Mouse (Mus musculus) CH12.LX (cell line): ENCODE results near the gene Lpar5. TPM values are rescaled to one million over a fixed set of nuclear protein-coding genes. Genes with fewer than 3 reads are reported as not detected.

Source experiments
- DNase-seq: peaks from one replicate; pipeline ENCODE4 v3.0.0-alpha.2; 2013; ENCODE audit errors: extremely low read depth
- H3K27ac ChIP-seq: 2 replicates; pipeline ENCODE4 v1.5.1; 2012; ENCODE audit warnings: low read depth, mild to moderate bottlenecking, control low read depth, moderate library complexity; ENCODE audit not compliant: insufficient read depth
- H3K27me3 ChIP-seq: replicated peaks from 2 replicates; pipeline ENCODE3; 2012; ENCODE audit warnings: inconsistent platforms
- H3K36me3 ChIP-seq, 2 experiments: replicated peaks in 1 of 2; 2 replicates each; pipeline versions ENCODE3 to v1.6.1; 2012; ENCODE audit warnings: inconsistent platforms in 1 of 2, low read length in 1 of 2, mild to moderate bottlenecking in 1 of 2, mixed read lengths in 1 of 2, moderate library complexity in 1 of 2; ENCODE audit not compliant: control insufficient read depth in 1 of 2, insufficient read depth in 1 of 2
- H3K4me1 ChIP-seq, 2 experiments: 2 replicates each; pipeline ENCODE4 v1.6.1; 2012; ENCODE audit warnings: inconsistent platforms in 1 of 2, moderate library complexity in 1 of 2; ENCODE audit not compliant: insufficient read depth in 2 of 2, control insufficient read depth in 1 of 2
- H3K4me2 ChIP-seq: 2 replicates; pipeline ENCODE4 v1.6.1; 2012; ENCODE audit warnings: low read depth, mild to moderate bottlenecking, control low read depth; ENCODE audit not compliant: poor library complexity, insufficient read depth, severe bottlenecking
- H3K4me3 ChIP-seq, 3 experiments: fragments of 150-350 bp in 1 of 3; sonication (generic) in 1 of 3; replicated peaks in 1 of 3; 2 replicates each; pipeline versions ENCODE3 to v1.5.1; 2011 to 2012; ENCODE audit warnings: low read depth in 2 of 3, low read length in 2 of 3, mild to moderate bottlenecking in 2 of 3, moderate library complexity in 2 of 3, control low read depth in 1 of 3, improper control_type of control experiment in 1 of 3, inconsistent platforms in 1 of 3, mixed read lengths in 1 of 3; ENCODE audit not compliant: poor library complexity in 1 of 3
- H3K79me2 ChIP-seq: replicated peaks from 2 replicates; pipeline ENCODE4 v1.6.1; 2012; ENCODE audit warnings: mild to moderate bottlenecking, moderate library complexity; ENCODE audit not compliant: control insufficient read depth, poor library complexity, insufficient read depth, severe bottlenecking; ENCODE audit errors: extremely low read depth
- H3K9ac ChIP-seq: 2 replicates; pipeline ENCODE4 v1.6.1; 2012; ENCODE audit warnings: low read depth, mild to moderate bottlenecking, control low read depth, moderate library complexity; ENCODE audit not compliant: insufficient read depth
- H3K9me3 ChIP-seq: replicated peaks from 2 replicates; pipeline ENCODE3; 2012; ENCODE audit warnings: low read length, inconsistent platforms, mixed read lengths
- BHLHE40 ChIP-seq: IDR thresholded peaks from 2 replicates; pipeline ENCODE4 v1.6.1; 2011; ENCODE audit warnings: mild to moderate bottlenecking, low read depth, low read length, improper control_type of control experiment
- CHD1 ChIP-seq: IDR thresholded peaks from 2 replicates; pipeline ENCODE4 v1.6.1; 2012; ENCODE audit warnings: low read depth, low read length, improper control_type of control experiment, inconsistent platforms
- CHD2 ChIP-seq: IDR thresholded peaks from 2 replicates; pipeline ENCODE4 v1.6.1; 2011; ENCODE audit warnings: low read length, improper control_type of control experiment
- CTCF ChIP-seq, 2 experiments: IDR thresholded peaks in 1 of 2; conservative IDR thresholded peaks in 1 of 2; 2 replicates each; pipeline ENCODE4 v1.5.1; 2011 to 2012; ENCODE audit warnings: low read depth in 2 of 2, low read length in 2 of 2, improper control_type of control experiment in 1 of 2, inconsistent platforms in 1 of 2, mild to moderate bottlenecking in 1 of 2, moderate library complexity in 1 of 2
- E2F4 ChIP-seq: IDR thresholded peaks from 2 replicates; pipeline ENCODE4 v1.6.1; 2011; ENCODE audit warnings: low read depth, low read length, improper control_type of control experiment; ENCODE audit not compliant: insufficient replicate concordance
- EP300 ChIP-seq: IDR thresholded peaks from 2 replicates; pipeline ENCODE4 v1.6.1; 2011; ENCODE audit warnings: low read length, improper control_type of control experiment
- GABPA ChIP-seq: IDR thresholded peaks from 2 replicates; pipeline ENCODE4 v1.6.1; 2012; ENCODE audit warnings: low read depth, low read length, improper control_type of control experiment, inconsistent platforms; ENCODE audit not compliant: insufficient replicate concordance
- KAT2A ChIP-seq: IDR thresholded peaks from 2 replicates; pipeline ENCODE4 v1.6.1; 2012; ENCODE audit warnings: low read length, improper control_type of control experiment, inconsistent platforms; ENCODE audit not compliant: insufficient replicate concordance
- MAX ChIP-seq: IDR thresholded peaks from 2 replicates; pipeline ENCODE4 v1.6.1; 2011; ENCODE audit warnings: low read length, improper control_type of control experiment
- MAZ ChIP-seq: IDR thresholded peaks from 2 replicates; pipeline ENCODE4 v1.6.1; 2012; ENCODE audit warnings: low read depth, mild to moderate bottlenecking, inconsistent platforms, low read length, improper control_type of control experiment, moderate library complexity
- MXI1 ChIP-seq: IDR thresholded peaks from 2 replicates; pipeline ENCODE4 v1.6.1; 2011; ENCODE audit warnings: mild to moderate bottlenecking, low read depth, low read length, improper control_type of control experiment
- POLR2AphosphoS2 ChIP-seq: IDR thresholded peaks from 2 replicates; pipeline ENCODE4 v1.6.1; 2011; ENCODE audit warnings: low read depth, low read length, improper control_type of control experiment
- RAD21 ChIP-seq: IDR thresholded peaks from 2 replicates; pipeline ENCODE4 v1.6.1; 2011; ENCODE audit warnings: low read depth, mild to moderate bottlenecking, low read length, improper control_type of control experiment, moderate library complexity
- RCOR1 ChIP-seq: conservative IDR thresholded peaks from 2 replicates; pipeline ENCODE4 v1.6.1; 2012; ENCODE audit warnings: low read depth, mild to moderate bottlenecking, inconsistent platforms, low read length, improper control_type of control experiment
- SMC3 ChIP-seq: IDR thresholded peaks from 2 replicates; pipeline ENCODE4 v1.6.1; 2011; ENCODE audit warnings: low read depth, low read length, improper control_type of control experiment
- TBP ChIP-seq: conservative IDR thresholded peaks from 2 replicates; pipeline ENCODE4 v1.6.1; 2011; ENCODE audit warnings: low read depth, low read length, improper control_type of control experiment
- USF1 ChIP-seq: IDR thresholded peaks from 2 replicates; pipeline ENCODE4 v1.6.1; 2014; ENCODE audit warnings: low read depth, mild to moderate bottlenecking, inconsistent platforms, low read length, improper control_type of control experiment
- USF2 ChIP-seq: conservative IDR thresholded peaks from 2 replicates; pipeline ENCODE4 v1.6.1; 2011; ENCODE audit warnings: low read depth, low read length, improper control_type of control experiment
- ZC3H11A ChIP-seq: IDR thresholded peaks from 2 replicates; pipeline ENCODE4 v1.6.1; 2012; ENCODE audit warnings: low read depth, mild to moderate bottlenecking, inconsistent platforms, low read length, improper control_type of control experiment
- ZKSCAN1 ChIP-seq: IDR thresholded peaks from 2 replicates; pipeline ENCODE4 v1.6.1; 2012; ENCODE audit warnings: low read depth, inconsistent platforms, low read length, improper control_type of control experiment, borderline replicate concordance
- ZMIZ1 ChIP-seq: IDR thresholded peaks from 2 replicates; pipeline ENCODE4 v1.6.1; 2012; ENCODE audit warnings: low read depth, mild to moderate bottlenecking, inconsistent platforms, low read length, improper control_type of control experiment
- dilution Hi-C: fragments of 300-500 bp; cut with MboI; formaldehyde crosslinking; loops from 2 replicates; pipeline ENCODE4 v1.14.3; 2020; ENCODE audit warnings: low sequenced_read_pairs; ENCODE audit not compliant: extremely low pct_unique_long_range_greater_than_20kb, extremely low pct_ligation_motif_present
- in situ Hi-C: fragments of 300-500 bp; cut with MboI; formaldehyde crosslinking; loops from 3 replicates; pipeline ENCODE4 v1.14.3; 2019; ENCODE audit warnings: low sequenced_read_pairs, low pct_ligation_motif_present, low pct_unique_long_range_greater_than_20kb, mixed read lengths
- polyA plus RNA-seq: library from polyadenylated mRNA; unstranded; fragments of >175 nt; gene quantifications from 2 replicates; pipeline ENCODE4 v1.2.1, GENCODE M21; 2012; ENCODE audit warnings: low read depth; ENCODE audit not compliant: insufficient read length
- total RNA-seq, 2 experiments: library from RNA; depleted of rRNA; stranded (reverse); fragments of 300-350 nt in 1 of 2; fragments of >200 nt in 1 of 2; gene quantifications; 2 replicates each; pipeline ENCODE4 v1.2.3; 2012 to 2014

Lpar5 gene
- total and polyA plus RNA-seq, 3 experiments = 4.5 to 25.9 (median 4.8) TPM

GRCm38 (mm10) chr6:125107705-125108104 lies 40.0 kb downstream of the Lpar5 start:
- no peak for DNase-seq
- no peak overlapping the region for H3K4me3 ChIP-seq
- dilution Hi-C loops = no loop called here

GRCm38 (mm10) chr6:125109371-125109770 lies 41.7 kb downstream of the Lpar5 start:
- H3K4me2 ChIP-seq = no peak overlapping the region
- H3K27me3 ChIP-seq = no peaks in the 10 kb centered on the region
- peaks cover 10% of the 10 kb centered on the region for H3K9me3 ChIP-seq
- H3K36me3 ChIP-seq = peaks cover 95 to 98% of the 10 kb centered on the region in 2 experiments
- no peak overlapping the region for H3K9ac ChIP-seq
- TF ChIP-seq BHLHE40 (no peak), E2F4 (no peak), TBP (no peak), RCOR1 (no peak), KAT2A (no peak), CTCF (conservative IDR thresholded peaks at IDR 0.05 in 1 of 2, IDR thresholded peaks at IDR 0.05 in 1 of 2; ENCODE audit: low read depth in 2 of 2, low read length in 2 of 2) (no peak), MAZ (no peak)
- H3K79me2 ChIP-seq = no peaks in the 10 kb centered on the region
- in situ Hi-C loops = no loop called here
- no peak for DNase-seq
- H3K4me3 ChIP-seq = no peak overlapping the region
- dilution Hi-C loops = no loop called here
- H3K4me1 ChIP-seq = no peaks in the 10 kb centered on the region
- no peak overlapping the region for H3K27ac ChIP-seq

More at GRCm38 (mm10) chr6:125107705-125108104, 40.0 kb downstream of the Lpar5 start:
- H3K4me2 ChIP-seq = no peak overlapping the region
- peaks cover 10% of the 10 kb centered on the region for H3K9me3 ChIP-seq
- peak; percentile 9 to 20; a peak in 2 of 4 replicates for TF ChIP-seq CTCF (conservative IDR thresholded peaks at IDR 0.05 in 1 of 2, IDR thresholded peaks at IDR 0.05 in 1 of 2; ENCODE audit: low read depth in 2 of 2, low read length in 2 of 2)
- no peak for TF ChIP-seq GABPA
- no peak for TF ChIP-seq MAZ
- TF ChIP-seq ZMIZ1 = no peak
- no peak for TF ChIP-seq ZKSCAN1
- TF ChIP-seq SMC3 = no peak
- TF ChIP-seq KAT2A = no peak
- TF ChIP-seq USF1 = no peak
- no peak for TF ChIP-seq MXI1
- no peaks in the 10 kb centered on the region for H3K4me1 ChIP-seq
- in situ Hi-C loops = no loop called here
- H3K36me3 ChIP-seq = peaks cover 87 to 95% of the 10 kb centered on the region in 2 experiments
- no peak overlapping the region for H3K9ac ChIP-seq
- H3K27ac ChIP-seq = no peak overlapping the region
- peaks cover 1% of the 10 kb centered on the region; the same call in 1 of the 2 replicates for H3K79me2 ChIP-seq
- no peaks in the 10 kb centered on the region for H3K27me3 ChIP-seq

- peak; percentile 9 for TF ChIP-seq RAD21
- TF ChIP-seq MAX = no peak
- no peak for TF ChIP-seq KAT2A
- TF ChIP-seq CHD1 = no peak
- no peak for TF ChIP-seq USF1
- TF ChIP-seq CTCF (conservative IDR thresholded peaks at IDR 0.05 in 1 of 2, IDR thresholded peaks at IDR 0.05 in 1 of 2; ENCODE audit: low read depth in 2 of 2, low read length in 2 of 2) = peak; percentile 18 to 55; a peak in 3 of 4 replicates
- TF ChIP-seq POLR2AphosphoS2 = no peak
- peak; percentile 27; the same call in 1 of the 2 replicates for TF ChIP-seq SMC3
- TF ChIP-seq ZMIZ1 = no peak
- no peak for TF ChIP-seq USF2
- no peak for TF ChIP-seq CHD2
- TF ChIP-seq ZC3H11A = no peak
- TF ChIP-seq TBP = no peak
- TF ChIP-seq EP300 = no peak
- H3K27ac ChIP-seq = no peak overlapping the region
- in situ Hi-C loops = no loop called here
- H3K4me3 ChIP-seq = no peak overlapping the region
- DNase-seq = peak; percentile 52
- peaks cover 10% of the 10 kb centered on the region for H3K9me3 ChIP-seq
- no peak overlapping the region for H3K4me2 ChIP-seq
- dilution Hi-C loops = no loop called here
- peaks cover 85 to 94% of the 10 kb centered on the region in 2 experiments for H3K36me3 ChIP-seq
- no peaks in the 10 kb centered on the region for H3K4me1 ChIP-seq
- no peaks in the 10 kb centered on the region for H3K27me3 ChIP-seq
- H3K9ac ChIP-seq = no peak overlapping the region
- no peaks in the 10 kb centered on the region for H3K79me2 ChIP-seq
Measured at GRCm38 (mm10) chr6:125110927-125111326, 43.2 kb downstream of the Lpar5 start.
